Mouse (Mus musculus) thymus, postnatal 25 days (tissue): ENCODE measurements at regions not wholly inside any gene's neighbourhood (a gene's known extent, or its start where the extent isn't known, plus 50 kb on each side); places are given as distances from the start of the nearest gene placed in this dataset.
A peak's percentile ranks its signal among the peaks of the same experiment; 100 is the strongest.

Experiments used
- DNase-seq: peaks from one replicate; pipeline ENCODE4 v3.0.0; 2022

DNA sequence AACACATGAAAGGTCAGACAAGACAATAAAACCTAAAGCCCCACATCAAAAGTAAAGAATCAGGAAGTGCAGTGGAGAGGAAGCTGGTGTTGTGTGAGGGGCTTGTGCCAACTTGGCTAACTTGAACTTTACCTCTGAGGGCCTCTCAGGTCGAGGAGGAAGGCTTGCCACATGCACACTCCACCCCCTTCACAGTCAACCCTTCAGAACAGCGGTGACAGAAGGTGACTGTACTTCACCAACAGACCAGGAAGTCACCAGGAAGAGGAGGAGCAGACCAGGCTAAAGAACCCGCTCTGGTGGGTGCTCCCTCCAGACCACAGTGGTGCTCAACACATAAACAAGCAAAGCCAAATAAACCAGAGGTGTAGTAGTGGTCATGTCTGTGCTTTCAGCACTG, 341.0 kb downstream of the Zfp706 start:
- DNase-seq: peak; percentile 57

DNA sequence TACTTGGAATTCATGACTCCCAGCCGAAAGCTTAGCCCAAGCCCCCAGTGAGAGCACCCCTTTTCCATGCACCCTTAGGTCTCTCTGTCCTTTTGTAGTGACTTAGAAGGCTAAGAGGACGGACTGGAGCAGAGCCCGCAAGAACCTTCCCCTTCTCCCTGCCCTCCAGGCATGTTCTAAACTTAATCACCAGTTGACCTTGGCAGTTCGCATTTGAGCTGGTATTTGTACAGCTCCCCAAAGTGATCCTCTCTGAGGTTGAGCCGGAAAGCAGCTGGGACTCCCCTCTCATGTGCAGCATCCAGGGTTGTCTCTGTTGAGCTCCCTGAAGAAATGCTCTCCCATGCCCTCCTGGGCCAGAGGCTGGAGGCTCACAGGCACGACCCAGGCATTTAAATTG, 343.2 kb downstream of the Zfp706 start:
- no peak for DNase-seq

DNA sequence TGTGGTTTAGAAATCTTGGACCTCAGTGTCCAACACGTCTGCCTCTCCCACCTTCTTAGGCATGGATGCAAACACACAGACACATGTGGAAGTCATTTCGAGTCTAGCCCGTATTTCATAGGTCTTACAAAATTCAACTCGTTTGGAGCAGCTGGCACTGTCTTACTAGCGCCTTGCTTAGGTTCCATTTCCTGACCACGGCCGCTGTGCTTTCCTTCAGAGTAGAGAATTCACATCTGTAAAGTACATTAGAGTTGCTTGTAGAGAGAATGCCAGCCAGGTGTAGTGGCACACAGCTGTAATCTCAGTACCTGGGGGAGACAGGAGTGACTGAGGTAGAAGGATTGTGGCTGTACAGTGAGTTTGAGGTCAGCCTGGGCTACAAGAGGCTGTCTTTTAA, 346.6 kb downstream of the Zfp706 start:
- no peak for DNase-seq
